Mouse (Mus musculus) right cerebral cortex, postnatal 4 days (tissue): ENCODE results near the gene Scp2.

Experiments
- DNase-seq: peaks from one replicate; pipeline ENCODE4 v3.0.0-alpha.2; 2022

Scp2 gene

DNA sequence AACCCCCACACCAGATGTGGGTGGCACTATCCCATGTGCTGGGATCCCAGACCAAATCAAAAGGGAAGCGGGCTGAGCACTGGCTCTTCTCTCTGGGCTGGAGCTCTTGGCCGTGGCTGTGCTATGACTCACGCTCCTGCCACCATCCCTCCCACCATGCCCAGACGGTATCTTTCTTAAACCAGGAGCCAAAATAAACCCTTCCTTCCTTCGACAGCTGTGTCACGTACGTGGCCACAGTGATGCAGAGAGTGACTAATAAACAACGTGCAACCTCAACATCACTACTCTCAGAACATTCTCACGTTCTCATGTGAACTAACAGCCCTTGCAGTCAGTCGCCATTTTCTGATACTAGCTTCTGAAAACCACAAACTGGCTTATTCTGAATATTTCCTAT lies 86.6 kb downstream of the Scp2 start:
- no peak for DNase-seq

DNA sequence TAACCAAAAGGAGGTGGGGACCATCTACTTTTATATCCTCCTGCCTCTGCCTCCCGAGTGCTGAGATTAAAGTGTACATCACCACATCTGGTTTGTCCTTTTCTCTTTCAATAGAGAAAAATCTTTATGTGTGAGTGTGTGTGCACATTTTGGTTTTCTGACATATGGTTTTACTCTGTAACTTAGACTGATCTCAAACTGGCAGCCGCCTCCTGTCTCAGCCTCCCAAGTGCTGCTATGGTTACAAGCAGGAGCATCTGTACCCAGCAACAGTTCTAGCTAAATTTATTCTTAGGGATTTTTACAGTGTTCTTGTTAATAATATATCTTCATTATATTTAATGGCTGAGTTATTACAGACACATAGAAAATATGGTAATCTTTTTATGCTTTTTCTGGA lies 87.6 kb downstream of the Scp2 start:
- no peak for DNase-seq

DNA sequence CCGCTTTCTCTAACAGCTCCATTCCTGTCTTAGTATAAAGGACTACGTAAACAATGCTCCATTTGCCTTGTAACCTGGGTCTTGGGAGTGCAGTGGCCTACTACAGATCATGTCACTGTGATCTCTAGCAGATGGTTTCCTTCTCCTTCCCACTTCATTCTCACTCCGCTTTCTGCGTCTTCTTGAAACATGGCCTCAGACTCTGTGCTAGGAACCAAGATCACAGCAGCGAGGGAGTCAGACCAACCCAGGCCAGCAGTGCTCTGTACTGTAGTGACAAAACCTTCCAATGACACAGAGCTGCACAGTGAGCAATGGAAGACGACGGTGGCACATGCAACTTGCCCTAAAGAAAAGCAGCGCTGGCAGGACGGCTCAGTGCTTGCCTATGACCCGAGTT lies 88.9 kb downstream of the Scp2 start:
- no peak for DNase-seq

GRCm38 (mm10) chr4:108052673-108053072 lies 92.1 kb downstream of the Scp2 start:
- DNase-seq, result no peak

- DNase-seq, result peak; percentile 28
Observed at GRCm38 (mm10) chr4:108051687-108052274, 93.0 kb downstream of the Scp2 start.

- no peak for DNase-seq
Observed at GRCm38 (mm10) chr4:108046136-108046535, 98.7 kb downstream of the Scp2 start.

GRCm38 (mm10) chr4:108045136-108046107 lies 99.4 kb downstream of the Scp2 start:
- no peak for DNase-seq

- no peak for DNase-seq
Observed at GRCm38 (mm10) chr4:108037027-108037426, 107.8 kb downstream of the Scp2 start.

GRCm38 (mm10) chr4:108033041-108033764 lies 111.6 kb downstream of the Scp2 start:
- DNase-seq, result no peak

GRCm38 (mm10) chr4:108032352-108032849 lies 112.4 kb downstream of the Scp2 start:
- DNase-seq, result no peak

- DNase-seq, result peak; percentile 58
Observed at GRCm38 (mm10) chr4:108031502-108032351, 113.1 kb downstream of the Scp2 start.

DNA sequence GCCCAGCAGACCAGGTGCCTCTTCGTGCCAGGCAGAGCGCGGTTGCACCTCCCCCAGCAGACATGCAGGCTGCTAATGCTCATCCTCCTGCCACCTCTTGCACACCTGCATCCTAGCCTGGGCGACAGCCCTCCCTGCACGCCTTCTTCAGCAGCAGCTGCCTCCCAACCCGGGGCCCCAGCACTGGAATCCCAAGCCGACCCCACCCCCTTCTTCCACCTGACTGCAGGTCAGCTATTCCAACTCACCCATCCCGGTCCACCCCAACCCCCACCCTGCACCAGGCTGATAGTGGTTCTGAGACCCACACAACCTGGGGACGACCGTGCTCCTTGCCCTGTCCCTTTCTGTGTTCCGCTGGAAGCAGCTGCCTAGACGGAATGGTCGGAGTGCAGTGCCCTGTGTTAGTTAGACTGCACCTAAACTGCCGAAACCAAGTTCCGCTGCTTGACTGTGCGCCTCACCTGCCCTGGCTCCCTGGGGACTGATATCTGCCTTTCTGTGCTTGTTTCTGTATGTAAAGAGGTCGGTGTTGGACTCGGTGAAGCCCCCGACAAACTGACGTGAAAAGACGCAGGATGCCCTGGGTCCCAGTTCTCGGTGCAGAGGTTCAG lies 113.8 kb downstream of the Scp2 start:
- DNase-seq, result no peak

- no peak for DNase-seq
Observed at GRCm38 (mm10) chr4:108026193-108026592, 118.6 kb downstream of the Scp2 start.

DNA sequence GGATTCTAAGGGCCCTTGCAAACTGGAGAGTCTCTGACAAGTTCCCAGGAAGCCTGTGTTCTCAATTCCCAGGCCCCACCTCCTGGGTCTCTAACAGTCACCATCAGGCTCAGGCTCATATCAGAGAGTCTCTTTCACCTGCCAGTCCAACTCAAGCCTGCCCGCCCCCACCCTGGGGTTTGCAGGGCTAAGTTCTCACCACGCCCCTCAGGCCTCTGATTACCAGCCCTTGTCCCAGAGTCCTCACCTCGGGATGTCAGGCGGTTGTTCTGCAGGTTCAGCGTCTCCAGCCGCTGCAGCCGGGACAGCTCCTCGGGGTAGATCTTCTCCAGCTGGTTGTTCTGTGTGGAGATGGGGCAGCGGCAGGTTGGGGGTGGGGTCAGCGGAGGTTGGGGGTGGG lies 119.5 kb downstream of the Scp2 start:
- no peak for DNase-seq

- DNase-seq, result no peak
Observed at GRCm38 (mm10) chr4:108024641-108025040, 120.2 kb downstream of the Scp2 start.

GRCm38 (mm10) chr4:108023186-108023585 lies 121.6 kb downstream of the Scp2 start:
- no peak for DNase-seq

DNA sequence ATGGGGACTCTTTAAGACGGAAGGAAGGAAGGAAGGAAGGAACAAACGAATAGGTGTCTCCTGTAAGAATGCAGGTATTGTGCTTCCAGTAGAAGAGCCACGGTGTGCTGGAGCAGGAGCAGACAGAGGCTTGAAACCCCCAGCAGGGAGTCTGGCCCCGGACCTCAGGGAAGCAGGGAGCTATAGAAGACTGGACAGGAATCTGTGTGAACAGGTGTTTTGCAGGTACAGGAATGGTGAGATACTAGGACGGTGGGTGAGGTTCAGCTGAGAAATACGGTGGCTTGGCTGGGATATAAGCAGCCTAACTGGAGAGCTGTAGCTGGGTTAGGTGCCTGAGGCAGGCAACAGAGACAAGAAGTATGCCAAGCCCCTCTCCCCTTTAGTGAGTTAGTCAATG lies 124.6 kb downstream of the Scp2 start:
- DNase-seq, result no peak

GRCm38 (mm10) chr4:108018961-108019921 lies 125.6 kb downstream of the Scp2 start:
- DNase-seq, result no peak

DNA sequence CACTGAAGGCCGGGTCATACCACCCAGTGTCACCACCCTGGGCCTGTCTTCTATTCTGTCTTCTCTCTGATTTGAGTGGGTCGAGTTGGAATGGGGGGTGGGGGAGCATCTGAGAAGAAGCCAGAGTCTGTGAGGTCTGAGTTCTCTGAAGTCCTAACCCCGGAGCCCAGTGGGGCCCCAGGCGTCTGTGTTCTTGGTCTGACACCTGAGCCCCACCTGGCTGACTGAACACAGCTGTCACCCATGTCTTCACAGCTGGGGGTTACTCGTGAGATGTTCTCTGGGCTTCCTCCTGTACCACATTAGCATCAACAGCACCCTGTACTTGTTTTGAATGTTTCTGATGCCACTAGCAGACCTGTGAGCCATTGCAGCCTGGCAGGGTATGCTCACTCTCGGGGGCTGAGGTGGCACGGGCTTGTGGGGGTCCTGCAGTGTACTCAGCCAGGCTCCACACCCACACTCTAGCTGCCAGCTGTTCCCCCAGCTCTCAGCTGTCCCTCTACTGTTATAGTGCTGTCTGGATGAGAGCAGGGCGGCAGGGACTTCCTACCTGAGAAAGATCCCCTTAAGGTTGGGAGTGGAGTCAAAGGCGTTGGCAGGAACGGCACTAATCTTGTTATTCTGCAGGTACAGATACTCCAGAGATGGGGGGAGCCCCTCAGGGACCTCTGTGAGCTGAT lies 126.4 kb downstream of the Scp2 start:
- no peak for DNase-seq

GRCm38 (mm10) chr4:108017839-108018238 lies 127.0 kb downstream of the Scp2 start:
- no peak for DNase-seq
